Mouse (Mus musculus) urinary bladder, adult 18-20 months (tissue): ENCODE results near the gene Chrm5.

Source experiments
- DNase-seq, 2 experiments: peaks; one replicate each; pipeline ENCODE4 v3.0.0; 2022; ENCODE audit warnings: low spot score in 2 of 2, mixed read lengths in 2 of 2

Chrm5 gene

GRCm38 (mm10) chr2:112429665-112430064, 50.9 kb downstream of the Chrm5 start:
- no peak for DNase-seq
